8 mouse cellular contexts compared by ENCODE assay signal in genomic region chr15:9073684-9074083, GRCm38 (mm10). TPM values are rescaled to one million over a fixed set of nuclear protein-coding genes. Genes with fewer than 3 reads are reported as not detected.
DNase-seq lines count a peak whose midpoint lies in the region; ATAC-seq and TF ChIP-seq lines count a peak whose summit lies in the region.

No protein-coding gene starts in this region.

- WGBS in forebrain, embryonic 13.5 days, result 77% methylated on average over 5 of the region's 5 CpGs
- 66% methylated on average over 5 of the region's 5 CpGs for WGBS in forebrain, postnatal 0 days
- WGBS in lung, embryonic 15.5 days, result 67% methylated on average over 5 of the region's 5 CpGs
- WGBS in limb, embryonic 12.5 days, result 80% methylated on average over 5 of the region's 5 CpGs
- WGBS in small intestine, adult 2 months, result 42% methylated on average over 5 of the region's 5 CpGs

- peak overlapping the region; percentile 79; the same call in 1 of the 2 replicates for H3K4me2 ChIP-seq in forebrain, embryonic 13.5 days
- H3K4me2 ChIP-seq in forebrain, postnatal 0 days (ENCODE audit: low read depth), result no peak overlapping the region
- H3K4me2 ChIP-seq in lung, embryonic 15.5 days, result peak overlapping the region; percentile 77
- H3K4me2 ChIP-seq in limb, embryonic 12.5 days, result peak overlapping the region; percentile 64

- no peak for DNase-seq in forebrain, postnatal 0 days
- DNase-seq in lung, postnatal 36 days, result no peak
- no peak for DNase-seq in yolk sac, embryonic 10.5 days (ENCODE audit: low spot score)
- no peak for DNase-seq in thymus, postnatal 0 days (ENCODE audit: low spot score)

- no peak for ATAC-seq in forebrain, embryonic 13.5 days
- ATAC-seq in forebrain, postnatal 0 days, result no peak
- no peak for ATAC-seq in lung, embryonic 15.5 days (ENCODE audit: borderline replicate concordance, extremely low read depth, low FRiP score, low TSS enrichment)
- no peak for ATAC-seq in limb, embryonic 12.5 days (ENCODE audit: insufficient number of reproducible peaks, insufficient read depth, low FRiP score, low TSS enrichment, low read depth)

- H3K4me1 ChIP-seq in forebrain, embryonic 13.5 days, result peaks cover 44% of the 10 kb centered on the region
- H3K4me1 ChIP-seq in forebrain, postnatal 0 days (ENCODE audit: insufficient read depth), result no peaks in the 10 kb centered on the region; the same call in 1 of the 2 replicates
- H3K4me1 ChIP-seq in lung, embryonic 15.5 days, result peaks cover 56% of the 10 kb centered on the region
- peaks cover 40% of the 10 kb centered on the region for H3K4me1 ChIP-seq in limb, embryonic 12.5 days (replicated peaks)
- peaks cover 13% of the 10 kb centered on the region for H3K4me1 ChIP-seq in small intestine, adult 2 months (ENCODE audit: control insufficient read depth, insufficient read depth, insufficient read length, low read length)

- TF ChIP-seq POLR2A in small intestine, adult 2 months (IDR thresholded peaks at IDR 0.05; ENCODE audit: low read depth, low read length), result no peak

- no peak overlapping the region for H3K27ac ChIP-seq in forebrain, embryonic 13.5 days
- H3K27ac ChIP-seq in forebrain, postnatal 0 days (ENCODE audit: low read depth, low read length), result no peak overlapping the region
- H3K27ac ChIP-seq in lung, embryonic 15.5 days, result 0 out of 2 replicates have a peak overlapping the region, but pooled peaks have one; percentile 22
- H3K27ac ChIP-seq in limb, embryonic 12.5 days, result no peak overlapping the region
- H3K27ac ChIP-seq in small intestine, adult 2 months (ENCODE audit: insufficient read depth, low read depth, low read length), result 0 out of 2 replicates have a peak overlapping the region, but pooled peaks have one; percentile 47

- no peak for TF ChIP-seq CTCF in forebrain, postnatal 0 days (IDR thresholded peaks at IDR 0.05; ENCODE audit: low read depth)
- TF ChIP-seq CTCF in small intestine, adult 2 months (IDR thresholded peaks at IDR 0.05; ENCODE audit: extremely low read depth, insufficient read length, insufficient replicate concordance, low read depth, low read length), result no peak

- H3K9me3 ChIP-seq in forebrain, embryonic 13.5 days (replicated peaks), result no peaks in the 10 kb centered on the region
- H3K9me3 ChIP-seq in forebrain, postnatal 0 days (ENCODE audit: low read length), result no peaks in the 10 kb centered on the region
- no peaks in the 10 kb centered on the region for H3K9me3 ChIP-seq in lung, embryonic 15.5 days
- H3K9me3 ChIP-seq in limb, embryonic 12.5 days, result no peaks in the 10 kb centered on the region

- no peaks in the 10 kb centered on the region for H3K27me3 ChIP-seq in forebrain, embryonic 13.5 days
- no peaks in the 10 kb centered on the region for H3K27me3 ChIP-seq in forebrain, postnatal 0 days (ENCODE audit: insufficient read depth, low read length)
- no peaks in the 10 kb centered on the region for H3K27me3 ChIP-seq in lung, embryonic 15.5 days
- no peaks in the 10 kb centered on the region for H3K27me3 ChIP-seq in limb, embryonic 12.5 days
- no peaks in the 10 kb centered on the region for H3K27me3 ChIP-seq in small intestine, adult 2 months (ENCODE audit: control insufficient read depth, insufficient read depth, low read length)

- H3K36me3 ChIP-seq in forebrain, embryonic 13.5 days (ENCODE audit: poor library complexity, severe bottlenecking), result no peaks in the 10 kb centered on the region
- no peaks in the 10 kb centered on the region for H3K36me3 ChIP-seq in forebrain, postnatal 0 days (ENCODE audit: insufficient read depth)
- H3K36me3 ChIP-seq in lung, embryonic 15.5 days, result no peaks in the 10 kb centered on the region
- no peaks in the 10 kb centered on the region for H3K36me3 ChIP-seq in limb, embryonic 12.5 days
- no peaks in the 10 kb centered on the region for H3K36me3 ChIP-seq in small intestine, adult 2 months (ENCODE audit: control insufficient read depth, insufficient read depth, low read length)

- H3K4me3 ChIP-seq in forebrain, embryonic 13.5 days, result no peak overlapping the region
- no peak overlapping the region for H3K4me3 ChIP-seq in forebrain, postnatal 0 days (ENCODE audit: low read depth, low read length)
- peak overlapping the region; percentile 80 for H3K4me3 ChIP-seq in lung, embryonic 15.5 days
- 0 out of 2 replicates have a peak overlapping the region, but pooled peaks have one; percentile 12 for H3K4me3 ChIP-seq in limb, embryonic 12.5 days (replicated peaks)
- no peak overlapping the region for H3K4me3 ChIP-seq in small intestine, adult 2 months (ENCODE audit: low read depth, low read length)

- no peak overlapping the region for H3K9ac ChIP-seq in forebrain, embryonic 13.5 days
- H3K9ac ChIP-seq in forebrain, postnatal 0 days, result no peak overlapping the region
- no peak overlapping the region for H3K9ac ChIP-seq in lung, embryonic 15.5 days
- H3K9ac ChIP-seq in limb, embryonic 12.5 days (replicated peaks), result no peak overlapping the region

RNA-seq across cellular contexts. Expression of gene Nadk2, which starts 2.6 kb away (rescaled TPM):
- polyA plus RNA-seq in forebrain, embryonic 13.5 days (2015; fragmentation: Nextera tagmentation; extraction: Ambion mirVana), result 23.0 and 24.4 TPM in 2 replicates
- total RNA-seq in forebrain, postnatal 0 days (2014; rRNA removed), result 30.7 and 33.3 TPM in 2 replicates
- 19.3 and 22.6 TPM in 2 replicates for polyA plus RNA-seq in forebrain, postnatal 0 days (2015; fragmentation: Nextera tagmentation; extraction: Ambion mirVana)
- 33.0 and 35.6 TPM in 2 replicates for polyA plus RNA-seq in lung, embryonic 15.5 days (2015; fragmentation: Nextera tagmentation; extraction: Ambion mirVana)
- polyA plus RNA-seq in limb, embryonic 12.5 days (2016; fragmentation: Nextera tagmentation; extraction: Ambion mirVana), result 33.8 and 34.7 TPM in 2 replicates
- 12.2 and 13.6 TPM in 2 replicates for polyA plus RNA-seq in small intestine, adult 2 months (2012; rRNA removed)
- polyA plus RNA-seq in thymus, postnatal 0 days (2015; fragmentation: Nextera tagmentation; extraction: Ambion mirVana), result 15.4 and 17.6 TPM in 2 replicates

Comparison
In these comparisons a context has a peak if more than half of its experiments do, and no peak if none do; other contexts are left out.
1. H3K27ac ChIP-seq: peak in lung, embryonic 15.5 days (single experiment) and small intestine, adult 2 months (single experiment); none in forebrain, embryonic 13.5 days (single experiment), forebrain, postnatal 0 days (single experiment) and limb, embryonic 12.5 days (single experiment).
2. H3K4me3 ChIP-seq: peak in lung, embryonic 15.5 days (single experiment) and limb, embryonic 12.5 days (single experiment); none in forebrain, embryonic 13.5 days (single experiment), forebrain, postnatal 0 days (single experiment) and small intestine, adult 2 months (single experiment).